26 mouse cellular contexts compared by ENCODE assay signal in the genomic region with DNA sequence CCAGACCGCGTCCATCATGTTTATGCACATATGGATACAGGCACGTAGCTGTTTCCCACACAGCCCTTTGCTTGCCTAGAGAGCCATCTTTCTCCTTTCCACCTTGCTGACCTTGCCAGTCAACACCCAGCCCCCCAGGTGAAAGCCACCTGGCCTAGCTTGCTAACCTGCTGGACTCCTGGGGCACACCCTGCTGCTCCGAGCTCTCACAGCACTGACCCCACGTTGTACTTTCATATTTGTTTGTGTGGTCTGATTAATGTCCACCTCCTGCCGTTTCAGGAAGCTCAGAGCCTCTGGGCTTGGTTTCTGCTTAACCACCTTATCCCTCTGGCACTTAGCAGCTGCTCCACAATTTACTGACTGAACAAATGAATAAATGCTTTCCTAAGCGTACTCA. TPM values are rescaled to one million over a fixed set of nuclear protein-coding genes. Genes with fewer than 3 reads are reported as not detected.
DNase-seq lines count a peak whose midpoint lies in the region; ATAC-seq lines count a peak whose summit lies in the region.
"Had no signal": no experiment of that assay in that cellular context is flagged by ENCODE, and none has a peak within 500 bp of the region (broad histone marks: within the 10 kb centered on the region; RNA-seq: fewer than 3 reads in every experiment).

No protein-coding gene starts in this region.

- 0 out of 2 replicates have a peak overlapping the region, but pooled peaks have one; percentile 15 for H3K27ac ChIP-seq in heart, embryonic 11.5 days (ENCODE audit: low read depth, low read length)
- H3K27ac ChIP-seq in neural tube, embryonic 13.5 days (replicated peaks) = 0 out of 2 replicates have a peak overlapping the region, but pooled peaks have one; percentile 4
- H3K27ac ChIP-seq: embryonic facial prominence, embryonic 13.5 days; heart, embryonic 10.5 days; hindbrain, embryonic 10.5 days; kidney, embryonic 15.5 days; liver, embryonic 14.5 days; macrophage; neural tube, embryonic 12.5 days had no signal

- H3K9me3 ChIP-seq in heart, embryonic 11.5 days (replicated peaks; ENCODE audit: control insufficient read depth, low read length) = no peaks in the 10 kb centered on the region
- no peaks in the 10 kb centered on the region for H3K9me3 ChIP-seq in neural tube, embryonic 13.5 days
- H3K9me3 ChIP-seq: embryonic facial prominence, embryonic 13.5 days; heart, embryonic 10.5 days; hindbrain, embryonic 10.5 days; kidney, embryonic 15.5 days; neural tube, embryonic 12.5 days had no signal

- H3K9ac ChIP-seq in heart, embryonic 11.5 days (ENCODE audit: low read depth, low read length) = no peak overlapping the region
- no peak overlapping the region for H3K9ac ChIP-seq in neural tube, embryonic 13.5 days
- H3K9ac ChIP-seq: embryonic facial prominence, embryonic 13.5 days; kidney, embryonic 15.5 days; liver, embryonic 14.5 days; neural tube, embryonic 12.5 days had no signal

- peak; percentile 27 for DNase-seq in cerebellum, adult 8-10 months
- no peak for DNase-seq in cerebellum, postnatal 4 days (ENCODE audit: low spot score in 2 of 2)
- no peak for DNase-seq in heart, postnatal 14 days
- DNase-seq in neural tube, embryonic 10.5 days (ENCODE audit: extremely low spot score, low spot score) = no peak
- DNase-seq in thymus, postnatal 0 days (ENCODE audit: low spot score) = no peak
- DNase-seq: adrenal gland, postnatal 25 days; B cell, adult 2 months; kidney, postnatal 25 days; liver; lung, adult 2 months; lung, postnatal 10 days; midbrain, embryonic 14.5 days; right cerebral cortex, postnatal 4 days had no signal

- intact Hi-C loops in heart, postnatal 14 days (cut with DNase I) = loop anchor here (10.0 kb wide), 1 partner anchor 75 kb away; no protein-coding TSS in a partner anchor

- ATAC-seq in heart, embryonic 11.5 days (replicated peaks; ENCODE audit: insufficient number of reproducible peaks, low FRiP score, low TSS enrichment) = no peak
- no peak for ATAC-seq in neural tube, embryonic 13.5 days (ENCODE audit: low read depth)
- ATAC-seq: forebrain, embryonic 16.5 days; intestine, postnatal 0 days had no signal

- 70% methylated on average over 7 of the region's 7 CpGs for WGBS in heart, embryonic 11.5 days (ENCODE audit: insufficient replicate concordance)
- 56% methylated on average over 7 of the region's 7 CpGs for WGBS in neural tube, embryonic 13.5 days

- H3K4me3 ChIP-seq in heart, embryonic 11.5 days (ENCODE audit: low read depth, low read length) = no peak overlapping the region
- no peak overlapping the region for H3K4me3 ChIP-seq in neural tube, embryonic 13.5 days
- H3K4me3 ChIP-seq: embryonic facial prominence, embryonic 13.5 days; heart, embryonic 10.5 days; hindbrain, embryonic 10.5 days; kidney, embryonic 15.5 days; neural tube, embryonic 12.5 days had no signal

- H3K4me1 ChIP-seq in heart, embryonic 11.5 days (ENCODE audit: control insufficient read depth, insufficient read depth, low read length) = peaks cover 7% of the 10 kb centered on the region; the same call in 1 of the 2 replicates
- peaks cover 23% of the 10 kb centered on the region for H3K4me1 ChIP-seq in neural tube, embryonic 13.5 days (replicated peaks)

- no peak overlapping the region for H3K4me2 ChIP-seq in heart, embryonic 11.5 days
- no peak overlapping the region for H3K4me2 ChIP-seq in neural tube, embryonic 13.5 days
- H3K4me2 ChIP-seq: embryonic facial prominence, embryonic 13.5 days; kidney, embryonic 15.5 days; neural tube, embryonic 12.5 days had no signal

- no peaks in the 10 kb centered on the region for H3K27me3 ChIP-seq in heart, embryonic 11.5 days (ENCODE audit: control insufficient read depth, insufficient read depth, low read length)
- H3K27me3 ChIP-seq in neural tube, embryonic 13.5 days = no peaks in the 10 kb centered on the region
- H3K27me3 ChIP-seq: embryonic facial prominence, embryonic 13.5 days; kidney, embryonic 15.5 days; neural tube, embryonic 12.5 days had no signal

- peaks cover 37% of the 10 kb centered on the region for H3K36me3 ChIP-seq in heart, embryonic 11.5 days (ENCODE audit: control insufficient read depth, insufficient read depth, low read length)
- H3K36me3 ChIP-seq in neural tube, embryonic 13.5 days = peaks cover 52% of the 10 kb centered on the region

RNA-seq across cellular contexts. Expression of a gene that starts 26.2 kb away (rescaled TPM):
- 37.0 and 44.6 TPM in 2 replicates for polyA plus RNA-seq in heart, embryonic 11.5 days (2014; fragmentation: Nextera tagmentation; extraction: Ambion mirVana)
- total RNA-seq in heart, postnatal 14 days (2021) = 100 to 1,000 TPM; 242 to 246 TPM
- polyA plus RNA-seq in neural tube, embryonic 13.5 days (2015; fragmentation: Nextera tagmentation; extraction: Ambion mirVana) = 90.3 and 94.4 TPM in 2 replicates
- 15.9 and 18.2 TPM in 2 replicates for polyA plus RNA-seq in thymus, postnatal 0 days (2015; fragmentation: Nextera tagmentation; extraction: Ambion mirVana)

RNA-seq across cellular contexts. Expression of a gene that starts 27.3 kb away (rescaled TPM):
- polyA plus RNA-seq in heart, embryonic 11.5 days (2014; fragmentation: Nextera tagmentation; extraction: Ambion mirVana) = 131 and 155 TPM in 2 replicates
- total RNA-seq in heart, postnatal 14 days (2021) = 100 to 1,000 TPM; 130 to 144 TPM
- polyA plus RNA-seq in neural tube, embryonic 13.5 days (2015; fragmentation: Nextera tagmentation; extraction: Ambion mirVana) = 143 and 165 TPM in 2 replicates
- 173 and 202 TPM in 2 replicates for polyA plus RNA-seq in thymus, postnatal 0 days (2015; fragmentation: Nextera tagmentation; extraction: Ambion mirVana)

RNA-seq across cellular contexts. Expression of a gene that starts 32.2 kb away (rescaled TPM):
- polyA plus RNA-seq in heart, embryonic 11.5 days (2014; fragmentation: Nextera tagmentation; extraction: Ambion mirVana) = 11.0 and 28.0 TPM in 2 replicates
- 10 to 100 TPM; 45.6 to 49.3 TPM for total RNA-seq in heart, postnatal 14 days (2021)
- polyA plus RNA-seq in neural tube, embryonic 13.5 days (2015; fragmentation: Nextera tagmentation; extraction: Ambion mirVana) = 147 and 160 TPM in 2 replicates
- 112 and 123 TPM in 2 replicates for polyA plus RNA-seq in thymus, postnatal 0 days (2015; fragmentation: Nextera tagmentation; extraction: Ambion mirVana)

RNA-seq across cellular contexts. Expression of a gene that starts 56.7 kb away (rescaled TPM):
- 2.0 and 3.0 TPM in 2 replicates for polyA plus RNA-seq in heart, embryonic 11.5 days (2014; fragmentation: Nextera tagmentation; extraction: Ambion mirVana)
- total RNA-seq in heart, postnatal 14 days (2021) = under 1 TPM; 0.79 to 0.85 TPM
- polyA plus RNA-seq in neural tube, embryonic 13.5 days (2015; fragmentation: Nextera tagmentation; extraction: Ambion mirVana) = 7.4 and 9.5 TPM in 2 replicates
- polyA plus RNA-seq in thymus, postnatal 0 days (2015; fragmentation: Nextera tagmentation; extraction: Ambion mirVana) = 3.1 and 3.5 TPM in 2 replicates
- total RNA-seq: common myeloid progenitor, adult 5-6 weeks; megakaryocyte-erythroid progenitor cell, adult 5-6 weeks had no signal
- polyA plus RNA-seq: macrophage had no signal
